Mouse (Mus musculus): ENCODE data around the gene Gm4340. TPM values are rescaled to one million over a fixed set of nuclear protein-coding genes. Genes with fewer than 3 reads are reported as not detected.

Gm4340 gene
- polyA plus RNA-seq, 1 experiment from 2014 or later, result not detected

GRCm38 (mm10) chr10:104210268-104210990 lies 16.6 kb downstream of the Gm4340 start:
- Histone ChIP-seq H3K4me1 (ENCODE audit: control insufficient read depth in 2 of 2, insufficient read depth in 2 of 2, low read length in 2 of 2) (no peaks in the 10 kb centered on the region), H3K4me3 (ENCODE audit: control insufficient read depth in 1 of 2, insufficient read depth in 1 of 2, low read depth in 1 of 2, low read length in 2 of 2) (no peak overlapping the region), H3K27me3 (ENCODE audit: control insufficient read depth, insufficient read depth, low read length) (no peaks in the 10 kb centered on the region), H3K36me3 (ENCODE audit: control insufficient read depth, insufficient read depth, low read length) (no peaks in the 10 kb centered on the region), H3K4me2 (ENCODE audit: low read length) (no peak overlapping the region), H3K27ac (replicated peaks in 1 of 2; ENCODE audit: control insufficient read depth in 1 of 2, insufficient read depth in 1 of 2, low read depth in 2 of 2, low read length in 2 of 2) (no peak overlapping the region), H3K9ac (ENCODE audit: low read length) (no peak overlapping the region), H3K9me3 (ENCODE audit: control insufficient read depth, low read length) (no peaks in the 10 kb centered on the region)
- 60% methylated on average over 3 of the region's 3 CpGs for WGBS
- no peak for ATAC-seq (ENCODE audit: insufficient number of reproducible peaks, insufficient read depth, low FRiP score, low read depth)

- H3K4me2 ChIP-seq (ENCODE audit: low read length), result no peak overlapping the region
- H3K9ac ChIP-seq (ENCODE audit: low read length), result no peak overlapping the region
- no peak overlapping the region for H3K27ac ChIP-seq (replicated peaks in 1 of 2; ENCODE audit: control insufficient read depth in 1 of 2, insufficient read depth in 1 of 2, low read depth in 2 of 2, low read length in 2 of 2)
- ATAC-seq (ENCODE audit: insufficient number of reproducible peaks, insufficient read depth, low FRiP score, low read depth), result no peak
- 87% methylated on average over 5 of the region's 5 CpGs for WGBS
- no peak overlapping the region for H3K4me3 ChIP-seq (ENCODE audit: control insufficient read depth in 1 of 2, insufficient read depth in 1 of 2, low read depth in 1 of 2, low read length in 2 of 2)
- H3K36me3 ChIP-seq (ENCODE audit: control insufficient read depth, insufficient read depth, low read length), result no peaks in the 10 kb centered on the region
- no peaks in the 10 kb centered on the region for H3K4me1 ChIP-seq (ENCODE audit: control insufficient read depth in 2 of 2, insufficient read depth in 2 of 2, low read length in 2 of 2)
- H3K9me3 ChIP-seq (ENCODE audit: control insufficient read depth, low read length), result no peaks in the 10 kb centered on the region
- H3K27me3 ChIP-seq (ENCODE audit: control insufficient read depth, insufficient read depth, low read length), result no peaks in the 10 kb centered on the region
Observed at GRCm38 (mm10) chr10:104214527-104214926, 20.7 kb downstream of the Gm4340 start.

GRCm38 (mm10) chr10:104220303-104221021 lies 26.6 kb downstream of the Gm4340 start:
- Histone ChIP-seq H3K27me3 (ENCODE audit: control insufficient read depth, insufficient read depth, low read length) (no peaks in the 10 kb centered on the region), H3K27ac (replicated peaks in 1 of 2; ENCODE audit: control insufficient read depth in 1 of 2, insufficient read depth in 1 of 2, low read depth in 2 of 2, low read length in 2 of 2) (no peak overlapping the region), H3K9me3 (ENCODE audit: control insufficient read depth, low read length) (peaks cover 5% of the 10 kb centered on the region; the same call in 1 of the 2 replicates), H3K4me1 (ENCODE audit: control insufficient read depth in 2 of 2, insufficient read depth in 2 of 2, low read length in 2 of 2) (no peaks in the 10 kb centered on the region), H3K4me2 (ENCODE audit: low read length) (no peak overlapping the region), H3K36me3 (ENCODE audit: control insufficient read depth, insufficient read depth, low read length) (no peaks in the 10 kb centered on the region), H3K4me3 (ENCODE audit: control insufficient read depth in 1 of 2, insufficient read depth in 1 of 2, low read depth in 1 of 2, low read length in 2 of 2) (no peak overlapping the region), H3K9ac (ENCODE audit: low read length) (no peak overlapping the region)
- ATAC-seq (ENCODE audit: insufficient number of reproducible peaks, insufficient read depth, low FRiP score, low read depth), result no peak
- WGBS, result 72% methylated on average over 6 of the region's 6 CpGs

Other genes with a start within 250 kb of the Gm4340 start
- not detected in 2 replicates for gene Gm21293, start 51.1 kb upstream of the Gm4340 start, polyA plus RNA-seq (2014; fragmentation: Nextera tagmentation; extraction: Ambion mirVana)
- not detected in 2 replicates for gene Gm6763, start 42.5 kb upstream of the Gm4340 start, polyA plus RNA-seq (2014; fragmentation: Nextera tagmentation; extraction: Ambion mirVana)
- not detected in 2 replicates for gene Gm8764, start 34.0 kb upstream of the Gm4340 start, polyA plus RNA-seq (2014; fragmentation: Nextera tagmentation; extraction: Ambion mirVana)
- not detected in 2 replicates for gene Gm21304, start 25.5 kb upstream of the Gm4340 start, polyA plus RNA-seq (2014; fragmentation: Nextera tagmentation; extraction: Ambion mirVana)
- gene Gm21312, start 17.0 kb upstream of the Gm4340 start, polyA plus RNA-seq (2014; fragmentation: Nextera tagmentation; extraction: Ambion mirVana), result not detected in 2 replicates
- not detected in 2 replicates for gene Gm20765, start 8.5 kb upstream of the Gm4340 start, polyA plus RNA-seq (2014; fragmentation: Nextera tagmentation; extraction: Ambion mirVana)